Mouse (Mus musculus): ENCODE data around the gene Zfp386. TPM values are rescaled to one million over a fixed set of nuclear protein-coding genes. Genes with fewer than 3 reads are reported as not detected.

Zfp386 gene
- polyA plus RNA-seq, 1 experiment from 2014 or later, result 37.7 TPM

DNA sequence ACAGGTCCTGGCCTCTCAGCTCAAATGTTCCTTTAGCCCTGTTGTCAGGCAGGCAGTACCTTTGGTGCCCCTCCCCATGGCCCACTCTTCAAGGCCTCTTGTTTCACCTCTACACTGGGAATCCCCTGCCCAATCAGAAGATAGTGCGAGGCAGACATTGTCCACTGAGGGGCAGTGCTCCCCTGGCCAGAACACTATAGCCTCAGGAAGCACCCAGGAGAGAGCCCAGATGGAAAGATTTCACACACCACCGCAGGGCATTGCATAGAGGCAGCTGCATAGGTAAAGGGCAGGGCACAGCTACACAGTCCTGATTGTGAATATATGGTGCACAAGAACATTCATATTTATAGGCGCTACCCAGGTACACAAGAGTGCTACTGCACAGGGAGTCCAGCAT is 23.5 kb downstream of the Zfp386 start:
- H3K36me3 ChIP-seq (ENCODE audit: inconsistent target), result no peaks in the 10 kb centered on the region
- H3K79me2 ChIP-seq (ENCODE audit: inconsistent target), result no peaks in the 10 kb centered on the region
- no peak overlapping the region for H3K4me3 ChIP-seq (ENCODE audit: inconsistent target)
- 57% methylated on average over 3 of the region's 3 CpGs for WGBS (ENCODE audit: missing documents)
- H3K27ac ChIP-seq, result no peak overlapping the region

DNA sequence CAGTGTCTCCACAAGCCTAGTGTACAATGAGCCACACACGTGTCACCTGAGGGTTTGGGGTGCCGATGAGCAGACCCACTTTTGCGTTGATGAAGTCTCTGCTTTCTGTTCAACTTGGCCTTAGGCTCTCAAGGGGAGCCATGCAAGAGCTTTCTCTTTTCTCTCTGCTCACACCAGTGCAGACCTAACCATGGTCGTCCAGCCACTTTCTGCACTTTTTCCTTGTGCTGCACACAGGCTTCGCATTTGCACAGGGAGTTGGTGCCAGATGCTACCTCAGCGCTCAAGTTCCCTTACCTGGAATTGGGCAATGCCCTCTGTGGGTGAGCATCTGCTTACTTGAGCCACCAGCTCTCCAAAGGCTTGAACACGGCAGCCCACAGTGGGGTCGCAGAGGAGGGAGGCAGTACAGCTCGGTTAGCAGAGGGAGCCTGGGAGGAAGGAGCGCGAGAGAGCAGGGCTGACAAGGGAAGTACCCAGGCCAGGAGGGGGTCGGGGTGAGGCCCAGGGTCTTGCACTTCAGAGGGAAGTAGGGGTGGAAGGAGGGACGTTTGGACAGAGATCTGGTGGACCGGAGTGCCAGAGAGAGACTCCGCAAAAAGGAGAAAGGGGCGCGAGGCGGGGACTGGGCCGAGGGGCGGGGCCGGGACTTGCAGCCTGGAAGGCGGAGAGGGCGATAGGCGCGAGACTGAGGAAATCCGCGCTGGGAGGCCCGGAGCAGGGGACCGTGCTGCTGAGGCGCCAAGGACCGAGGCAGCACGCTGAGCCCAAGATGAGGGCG is 29.7 kb downstream of the Zfp386 start, which contains the start of gene Vipr2:
Gene Vipr2, plus strand, starts transcription at position 653 of the 781 bp plus-strand sequence.
- peak within 1 kb of the TSS; percentile 7; the same call in 1 of the 2 replicates for H3K4me3 ChIP-seq (ENCODE audit: inconsistent target)
- H3K36me3 ChIP-seq (ENCODE audit: inconsistent target), result no peaks in the 10 kb centered on the region
- 8% methylated on average over 33 of the region's 33 CpGs for WGBS (ENCODE audit: missing documents)
- no peak within 1 kb of the TSS for H3K27ac ChIP-seq
- H3K79me2 ChIP-seq (ENCODE audit: inconsistent target), result no peaks in the 10 kb centered on the region

DNA sequence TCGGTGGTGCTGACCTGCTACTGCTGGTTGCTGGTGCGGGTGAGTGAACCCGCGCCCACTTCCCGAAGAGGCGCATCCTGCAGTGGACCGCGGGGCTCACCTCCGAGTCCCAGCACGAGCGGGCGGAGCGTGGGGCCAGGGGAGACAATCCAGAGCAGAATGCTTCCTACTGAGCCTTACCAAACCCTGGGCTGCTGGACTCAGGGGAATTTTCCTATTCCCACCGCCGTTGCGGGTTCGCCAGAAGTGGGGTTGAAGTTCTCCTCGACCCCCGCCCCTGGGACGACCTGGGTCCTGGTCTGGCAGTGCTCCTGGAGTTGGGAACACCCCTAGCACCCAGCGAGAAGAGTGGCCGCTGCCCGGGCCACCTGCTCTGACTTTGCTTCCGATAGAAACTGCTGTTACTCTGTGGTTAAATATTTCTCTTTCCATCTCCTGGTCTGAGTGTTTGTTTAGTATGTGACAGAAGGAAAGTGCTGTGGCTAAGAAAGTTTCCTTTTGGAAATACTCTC is 30.4 kb downstream of the Zfp386 start:
- Histone ChIP-seq H3K36me3 (ENCODE audit: inconsistent target) (no peaks in the 10 kb centered on the region), H3K27ac (no peak overlapping the region), H3K4me3 (ENCODE audit: inconsistent target) (peak overlapping the region; percentile 7; the same call in 1 of the 2 replicates), H3K79me2 (ENCODE audit: inconsistent target) (no peaks in the 10 kb centered on the region)
- 3% methylated on average over 24 of the region's 24 CpGs for WGBS (ENCODE audit: missing documents)

DNA sequence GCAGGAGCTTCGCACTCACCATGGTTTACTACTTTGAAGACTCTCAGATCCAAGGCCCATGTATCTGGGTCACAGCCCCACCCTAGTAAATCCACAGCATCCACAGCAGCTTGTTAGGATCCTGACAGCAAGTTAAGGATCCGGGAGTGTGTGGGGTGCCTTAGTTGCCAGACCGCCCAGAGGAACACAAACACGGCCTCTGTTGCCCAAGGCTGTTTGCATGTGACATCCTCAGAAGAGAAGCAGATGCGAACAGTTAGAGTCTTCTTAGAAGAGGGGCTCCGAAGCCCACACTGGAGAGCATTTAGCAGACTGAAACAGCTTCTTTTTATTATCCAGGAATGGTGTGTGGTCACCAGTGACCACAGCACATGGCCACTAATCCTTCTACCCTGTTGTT is 35.6 kb downstream of the Zfp386 start:
- Histone ChIP-seq H3K79me2 (ENCODE audit: inconsistent target) (no peaks in the 10 kb centered on the region), H3K4me3 (ENCODE audit: inconsistent target) (no peak overlapping the region), H3K36me3 (ENCODE audit: inconsistent target) (no peaks in the 10 kb centered on the region), H3K27ac (no peak overlapping the region)
- WGBS (ENCODE audit: missing documents), result 95% methylated on average over 6 of the region's 6 CpGs

DNA sequence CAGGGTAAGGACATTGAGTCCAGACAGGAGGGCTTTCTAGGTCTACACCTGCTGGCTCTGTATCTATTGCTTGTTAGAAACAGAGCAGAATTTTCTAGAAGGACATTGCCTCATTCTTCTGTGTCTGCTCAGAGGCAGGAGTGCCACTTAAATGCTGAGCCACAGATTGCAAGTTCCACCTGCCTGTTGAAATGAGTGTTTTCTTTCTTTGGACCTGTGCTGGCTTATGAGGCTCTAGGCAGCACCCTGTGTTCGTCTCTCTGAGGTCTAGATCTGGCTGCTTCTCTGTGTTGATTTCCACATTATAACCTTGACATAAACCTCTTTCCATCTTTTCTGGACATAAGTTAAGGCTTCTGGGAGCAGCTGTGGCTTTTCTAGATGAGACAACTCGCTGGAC is 36.8 kb downstream of the Zfp386 start:
- Histone ChIP-seq H3K79me2 (ENCODE audit: inconsistent target) (no peaks in the 10 kb centered on the region), H3K4me3 (ENCODE audit: inconsistent target) (no peak overlapping the region), H3K36me3 (ENCODE audit: inconsistent target) (no peaks in the 10 kb centered on the region), H3K27ac (no peak overlapping the region)
- WGBS (ENCODE audit: missing documents), result 96% methylated on average over 2 of the region's 2 CpGs

DNA sequence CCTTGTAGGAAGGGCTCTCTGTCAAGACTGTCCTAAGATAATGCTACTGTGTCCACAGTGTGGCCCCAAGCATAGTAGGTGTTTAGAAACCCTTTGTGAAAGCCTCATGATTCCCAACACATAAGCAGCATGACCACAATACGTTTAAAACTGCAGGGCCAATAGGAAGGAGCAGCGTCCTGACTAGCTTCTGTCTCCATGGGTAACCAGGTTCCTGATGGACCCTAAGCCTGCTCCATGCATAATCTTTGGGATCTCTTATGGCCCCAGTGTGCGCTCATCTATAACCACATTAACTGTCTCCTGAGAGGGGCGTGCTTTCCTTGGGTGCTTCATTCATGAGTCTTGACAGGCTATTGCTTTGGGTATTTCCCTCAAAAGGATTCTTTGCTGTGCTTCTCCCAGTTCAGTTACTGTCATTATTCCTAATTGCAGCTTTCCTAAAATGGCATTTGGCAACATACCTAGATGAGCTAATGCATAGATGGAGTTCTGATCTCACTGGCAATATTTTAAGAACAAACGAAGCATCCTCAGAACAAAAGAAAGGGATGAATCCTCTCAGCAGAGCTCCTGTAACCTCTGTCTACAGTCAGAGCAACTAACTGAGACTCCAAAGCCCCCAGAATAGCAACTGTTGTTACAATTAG is 39.6 kb downstream of the Zfp386 start:
- no peaks in the 10 kb centered on the region for H3K36me3 ChIP-seq (ENCODE audit: inconsistent target)
- no peak overlapping the region for H3K27ac ChIP-seq
- H3K4me3 ChIP-seq (ENCODE audit: inconsistent target), result no peak overlapping the region
- no peaks in the 10 kb centered on the region for H3K79me2 ChIP-seq (ENCODE audit: inconsistent target)
- 98% methylated on average over 5 of the region's 5 CpGs for WGBS (ENCODE audit: missing documents)

DNA sequence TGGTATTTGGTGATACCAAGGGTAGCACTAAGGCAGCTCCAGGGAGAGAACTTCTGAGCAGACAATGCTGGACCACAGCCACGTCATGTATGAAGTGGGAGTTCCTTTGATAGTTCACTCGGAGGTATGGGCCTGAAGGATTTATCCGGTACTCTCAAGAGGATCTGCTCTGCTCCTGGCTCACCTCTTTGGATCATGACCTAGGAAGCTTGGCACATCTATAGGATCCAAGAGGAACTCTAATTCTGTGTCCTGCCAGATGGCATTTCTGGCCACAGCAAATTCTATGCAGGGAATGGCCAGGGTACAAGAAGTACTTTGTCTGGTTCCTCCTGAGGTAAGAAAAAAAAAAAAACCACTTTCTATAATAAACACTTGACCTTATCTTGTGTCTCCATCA is 42.3 kb downstream of the Zfp386 start:
- H3K79me2 ChIP-seq (ENCODE audit: inconsistent target), result no peaks in the 10 kb centered on the region
- no peak overlapping the region for H3K4me3 ChIP-seq (ENCODE audit: inconsistent target)
- H3K36me3 ChIP-seq (ENCODE audit: inconsistent target), result no peaks in the 10 kb centered on the region
- H3K27ac ChIP-seq, result no peak overlapping the region
- 97% methylated on average over 3 of the region's 3 CpGs for WGBS (ENCODE audit: missing documents)

DNA sequence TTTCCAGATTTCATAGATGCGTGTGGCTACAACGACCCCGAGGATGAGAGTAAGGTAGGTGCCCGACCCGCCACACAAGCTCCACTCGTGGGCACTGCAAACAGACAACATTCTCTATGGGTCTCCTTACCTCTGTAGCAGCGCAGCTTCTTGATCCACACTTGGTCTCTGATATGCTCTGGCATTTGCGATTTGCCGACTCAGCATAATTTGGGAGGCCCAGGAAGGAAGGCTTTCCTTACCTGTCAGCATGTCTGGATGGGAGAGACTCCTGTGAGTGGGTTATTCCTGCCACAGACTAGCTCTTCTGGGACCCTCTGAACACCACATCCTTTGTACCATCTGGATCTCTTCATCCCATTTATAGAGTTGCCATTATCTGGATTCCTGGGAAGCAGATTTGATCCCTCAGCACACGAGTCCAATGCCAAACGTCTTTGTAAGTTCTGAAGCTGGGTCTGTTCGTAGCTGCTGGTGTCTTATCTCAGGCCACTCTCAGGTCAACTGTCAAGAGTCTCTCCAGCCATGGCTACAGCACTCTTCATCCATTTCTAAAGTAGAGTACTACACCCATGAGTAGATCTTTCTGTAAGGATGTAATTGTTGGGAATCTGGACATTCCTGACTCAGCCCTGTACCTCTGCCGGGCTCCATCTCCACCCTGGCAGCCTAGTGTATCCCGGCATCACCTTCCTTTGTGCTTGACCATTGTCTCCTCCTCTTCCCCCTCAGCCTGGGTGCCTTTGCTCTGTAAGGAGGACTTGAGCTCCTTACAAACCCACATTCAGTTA is 47.4 kb downstream of the Zfp386 start:
- WGBS (ENCODE audit: missing documents), result 94% methylated on average over 14 of the region's 14 CpGs
- H3K36me3 ChIP-seq (ENCODE audit: inconsistent target), result no peaks in the 10 kb centered on the region
- H3K4me3 ChIP-seq (ENCODE audit: inconsistent target), result no peak overlapping the region
- H3K79me2 ChIP-seq (ENCODE audit: inconsistent target), result no peaks in the 10 kb centered on the region
- no peak overlapping the region for H3K27ac ChIP-seq

DNA sequence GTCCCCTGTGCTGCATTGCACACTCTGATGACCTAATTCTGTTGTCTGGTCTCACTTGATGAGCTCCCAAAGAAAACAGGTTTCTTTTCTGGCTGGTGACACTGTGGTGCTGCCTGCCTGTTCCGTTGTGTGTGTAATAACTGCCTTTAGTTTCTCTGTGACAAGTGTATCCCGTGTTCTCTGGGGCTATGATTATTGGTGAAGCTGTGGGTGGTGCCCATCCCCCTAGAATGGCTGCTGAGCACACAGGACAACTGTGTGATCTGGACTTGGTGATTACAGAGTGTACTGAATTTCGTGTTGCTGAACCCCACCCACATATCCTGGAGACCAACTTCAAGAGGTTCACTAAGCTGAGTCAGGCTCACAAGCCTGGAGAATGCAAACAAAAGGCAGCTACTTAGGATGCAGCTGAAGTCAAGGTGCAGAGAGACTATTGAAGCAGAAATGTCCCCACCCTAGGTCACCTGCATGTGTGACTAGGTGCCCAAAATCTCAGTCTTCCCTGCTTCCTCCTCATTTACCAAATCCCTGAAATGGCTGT is 48.9 kb downstream of the Zfp386 start:
- Histone ChIP-seq H3K27ac (no peak overlapping the region), H3K36me3 (ENCODE audit: inconsistent target) (no peaks in the 10 kb centered on the region), H3K4me3 (ENCODE audit: inconsistent target) (no peak overlapping the region), H3K79me2 (ENCODE audit: inconsistent target) (no peaks in the 10 kb centered on the region)
- WGBS (ENCODE audit: missing documents), result 83% methylated on average over 3 of the region's 3 CpGs

DNA sequence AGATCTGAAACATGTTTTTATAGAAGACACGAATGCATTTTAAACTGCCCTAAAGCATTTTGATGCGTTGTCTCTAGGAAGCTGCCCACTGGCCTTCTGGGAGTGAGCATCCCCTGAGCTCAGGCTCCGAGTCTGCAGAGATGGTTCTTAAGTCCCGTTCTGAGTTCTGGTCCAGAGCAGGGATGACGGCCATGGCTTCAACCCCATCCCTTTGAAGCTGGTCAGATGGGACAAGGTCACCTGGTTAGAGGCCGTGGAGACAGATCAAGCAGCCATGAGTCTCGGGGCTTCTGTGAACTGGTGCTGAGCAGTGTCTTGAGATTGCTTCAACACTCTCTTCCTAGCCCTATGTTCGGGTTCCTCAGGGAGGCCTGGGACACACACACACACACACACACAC is 49.6 kb downstream of the Zfp386 start:
- WGBS (ENCODE audit: missing documents), result 95% methylated on average over 8 of the region's 8 CpGs

DNA sequence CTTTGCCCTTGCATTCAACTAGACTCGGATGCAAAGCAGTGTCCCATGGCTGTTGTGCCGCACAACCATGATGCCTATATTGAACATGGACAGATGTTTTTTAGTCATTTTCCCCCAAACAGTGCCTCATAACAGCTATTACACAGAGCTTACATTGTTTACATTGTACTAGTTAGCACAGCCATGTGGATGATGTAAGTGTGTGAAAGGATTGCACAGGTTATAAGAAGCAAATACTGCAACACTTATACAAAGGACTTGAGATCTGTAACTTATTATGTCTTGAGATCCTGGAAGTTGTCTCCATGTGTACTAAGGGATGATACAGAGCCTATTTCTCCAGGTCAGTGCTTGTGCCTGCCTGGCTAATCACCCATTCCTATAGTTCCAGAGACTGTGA is 54.4 kb downstream of the Zfp386 start:
- Histone ChIP-seq H3K36me3 (ENCODE audit: inconsistent target) (no peaks in the 10 kb centered on the region), H3K79me2 (ENCODE audit: inconsistent target) (no peaks in the 10 kb centered on the region), H3K27ac (no peak overlapping the region), H3K4me3 (ENCODE audit: inconsistent target) (no peak overlapping the region)
- WGBS (ENCODE audit: missing documents), result 95% methylated on average over 2 of the region's 2 CpGs

More for the DNA sequence above, 49.6 kb downstream of the Zfp386 start:
- H3K36me3 ChIP-seq (ENCODE audit: inconsistent target), result no peaks in the 10 kb centered on the region
- H3K27ac ChIP-seq, result no peak overlapping the region
- H3K79me2 ChIP-seq (ENCODE audit: inconsistent target), result no peaks in the 10 kb centered on the region
- no peak overlapping the region for H3K4me3 ChIP-seq (ENCODE audit: inconsistent target)

DNA sequence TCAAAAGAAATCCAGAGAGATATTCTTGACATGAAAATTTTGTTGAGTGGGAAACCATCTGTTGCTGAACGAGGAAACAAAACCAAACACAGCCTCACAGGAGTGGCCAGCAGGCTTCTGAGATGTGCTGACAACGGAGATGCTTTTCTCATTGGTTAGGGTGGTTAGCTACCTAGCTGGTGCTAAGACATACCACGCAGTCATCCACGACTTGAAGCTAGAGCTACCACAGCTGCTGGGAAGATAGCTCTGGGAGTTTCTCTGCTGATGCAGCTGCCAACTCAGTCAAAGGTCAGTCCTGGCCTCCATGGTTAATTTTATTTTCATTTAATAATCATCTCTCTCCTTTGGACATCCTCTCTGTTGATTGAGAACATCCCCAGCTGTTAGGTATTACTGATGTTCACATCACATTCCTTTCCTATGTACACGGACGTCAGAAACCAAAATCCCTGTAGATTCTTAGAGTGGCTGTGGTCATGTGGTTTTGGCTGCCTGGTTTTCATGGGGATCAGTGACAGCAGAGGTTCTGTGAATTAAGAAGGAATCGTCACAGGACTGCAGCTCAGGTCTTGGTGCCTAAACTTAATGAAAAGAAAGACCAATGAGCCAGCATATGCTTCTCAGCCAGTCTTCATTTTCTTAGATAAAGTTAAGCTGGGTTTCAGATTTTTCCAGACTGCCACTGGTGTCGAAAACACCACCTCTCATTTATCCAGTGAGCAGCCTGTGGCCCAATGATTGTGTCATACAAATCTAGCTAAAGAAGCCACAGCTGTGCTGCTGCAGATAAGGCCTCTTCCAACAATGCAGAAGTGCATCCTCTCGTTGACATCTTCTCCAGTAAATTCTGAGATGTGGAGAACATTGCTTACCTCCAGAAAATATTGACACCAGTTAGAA is 62.2 kb downstream of the Zfp386 start:
- no peak overlapping the region for H3K27ac ChIP-seq
- H3K36me3 ChIP-seq (ENCODE audit: inconsistent target), result no peaks in the 10 kb centered on the region
- H3K4me3 ChIP-seq (ENCODE audit: inconsistent target), result no peak overlapping the region
- 90% methylated on average over 9 of the region's 9 CpGs for WGBS (ENCODE audit: missing documents)
- no peaks in the 10 kb centered on the region for H3K79me2 ChIP-seq (ENCODE audit: inconsistent target)

DNA sequence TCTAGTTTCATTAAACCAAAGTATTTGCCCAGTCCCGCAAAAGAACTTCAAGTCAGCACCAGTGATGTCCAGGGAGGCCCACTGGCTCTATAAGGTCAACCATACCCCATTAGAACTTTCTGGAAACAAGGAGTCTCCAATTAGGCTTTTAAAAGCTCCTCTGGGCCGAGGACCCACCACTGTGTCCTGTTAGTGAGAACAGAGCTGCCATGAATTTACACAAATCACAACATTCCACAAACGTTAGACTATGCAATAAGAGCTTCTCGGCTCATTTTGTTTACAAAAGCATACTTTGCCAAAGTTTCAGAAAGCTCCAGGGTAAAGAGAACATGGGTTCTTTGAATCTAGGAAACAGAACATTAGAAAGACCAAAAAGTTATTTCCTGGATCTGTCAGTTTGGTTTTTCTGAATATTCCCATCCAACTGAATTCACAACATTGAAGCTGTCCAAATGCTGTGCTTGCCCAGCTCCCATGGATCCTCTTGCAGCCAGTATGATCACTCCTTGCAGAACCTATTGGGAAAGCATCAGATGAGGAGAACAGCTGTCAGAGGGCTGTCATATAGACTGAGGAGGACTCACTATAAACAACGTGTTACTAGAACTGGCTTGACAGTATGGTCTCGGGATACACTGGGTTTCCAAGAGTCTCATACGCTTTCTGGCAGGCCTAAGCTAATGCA is 63.6 kb downstream of the Zfp386 start:
- Histone ChIP-seq H3K27ac (no peak overlapping the region), H3K36me3 (ENCODE audit: inconsistent target) (no peaks in the 10 kb centered on the region), H3K79me2 (ENCODE audit: inconsistent target) (no peaks in the 10 kb centered on the region), H3K4me3 (ENCODE audit: inconsistent target) (no peak overlapping the region)
- 95% methylated on average over 7 of the region's 7 CpGs for WGBS (ENCODE audit: missing documents)

All from macrophage (primary cell).